Mouse (Mus musculus) retina, postnatal 1 day (tissue): ENCODE measurements around the gene Foxp3.

Experiments
- DNase-seq: peaks from one replicate; pipeline ENCODE4 v3.0.0-alpha.2; 2012

Gene Foxp3

DNA sequence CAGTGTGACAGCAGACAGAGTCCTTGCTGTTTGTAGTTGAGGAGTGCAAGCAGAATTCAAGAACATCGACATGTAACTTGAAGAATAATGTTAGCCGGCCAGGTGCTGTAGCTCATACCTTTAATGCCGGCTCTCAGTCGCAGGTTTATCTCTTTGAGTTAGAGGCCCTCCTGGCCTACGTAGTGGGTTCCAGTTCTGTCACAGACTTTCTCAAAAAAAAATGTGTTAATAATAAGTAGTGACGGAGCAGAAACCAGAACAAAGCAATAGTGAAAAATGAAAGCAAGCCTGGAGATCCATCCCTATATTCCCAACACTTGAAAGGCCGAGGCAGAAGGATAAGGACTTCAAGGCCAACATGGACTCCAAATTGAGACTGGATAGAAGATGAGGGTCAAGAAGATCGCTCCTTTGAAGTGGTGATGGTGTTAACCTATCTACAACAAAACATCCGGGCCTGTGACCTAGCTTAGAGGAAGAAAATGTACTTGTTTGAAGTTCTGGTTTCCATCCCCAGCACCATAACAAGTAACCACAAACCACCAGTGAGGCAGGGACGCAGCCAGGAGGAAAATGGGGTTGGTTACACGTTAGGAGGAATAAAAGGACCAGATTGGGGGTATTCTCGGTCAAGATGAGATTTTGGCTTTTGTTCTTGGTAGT is 44.6 kb downstream of the Foxp3 start:
- DNase-seq, result no peak

DNA sequence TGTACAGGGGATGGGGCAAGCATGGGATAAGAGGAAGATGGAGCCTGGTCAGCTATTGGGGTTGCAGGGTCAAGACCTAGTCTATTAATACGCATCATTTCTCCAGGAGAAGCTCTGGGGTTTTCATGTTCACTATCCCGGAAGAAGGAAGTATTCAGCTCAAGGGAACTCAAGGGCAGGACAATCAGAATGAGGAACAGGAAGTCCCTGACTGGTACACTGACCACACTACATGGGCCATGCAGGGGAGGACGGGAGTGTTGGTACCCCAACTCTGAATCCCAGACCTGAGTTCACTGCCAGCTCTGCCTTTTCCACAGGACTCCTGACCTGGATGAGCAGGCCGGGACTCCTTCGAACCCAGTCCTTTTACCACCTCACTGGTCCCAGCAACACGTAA is 59.1 kb downstream of the Foxp3 start:
- DNase-seq, result no peak

DNA sequence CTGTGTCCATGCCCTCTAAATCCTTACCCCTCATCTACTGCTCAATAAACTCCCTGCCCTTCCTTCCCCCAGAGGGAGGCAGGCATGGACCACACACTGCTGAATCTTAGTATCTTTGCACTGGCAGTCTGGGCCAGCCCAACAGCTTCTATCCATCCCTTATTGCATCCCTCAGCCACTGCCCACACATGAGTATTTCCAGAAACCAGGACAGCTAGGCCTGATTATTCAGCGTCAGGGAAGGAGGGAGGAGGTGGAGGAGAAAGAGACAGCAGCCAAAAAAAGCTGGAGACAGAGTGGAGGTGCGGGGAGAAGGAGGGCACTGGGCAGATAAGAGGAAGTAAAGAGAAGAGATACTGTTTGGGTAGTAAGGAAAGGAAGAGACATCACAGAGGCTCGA is 61.7 kb downstream of the Foxp3 start:
- no peak for DNase-seq

DNA sequence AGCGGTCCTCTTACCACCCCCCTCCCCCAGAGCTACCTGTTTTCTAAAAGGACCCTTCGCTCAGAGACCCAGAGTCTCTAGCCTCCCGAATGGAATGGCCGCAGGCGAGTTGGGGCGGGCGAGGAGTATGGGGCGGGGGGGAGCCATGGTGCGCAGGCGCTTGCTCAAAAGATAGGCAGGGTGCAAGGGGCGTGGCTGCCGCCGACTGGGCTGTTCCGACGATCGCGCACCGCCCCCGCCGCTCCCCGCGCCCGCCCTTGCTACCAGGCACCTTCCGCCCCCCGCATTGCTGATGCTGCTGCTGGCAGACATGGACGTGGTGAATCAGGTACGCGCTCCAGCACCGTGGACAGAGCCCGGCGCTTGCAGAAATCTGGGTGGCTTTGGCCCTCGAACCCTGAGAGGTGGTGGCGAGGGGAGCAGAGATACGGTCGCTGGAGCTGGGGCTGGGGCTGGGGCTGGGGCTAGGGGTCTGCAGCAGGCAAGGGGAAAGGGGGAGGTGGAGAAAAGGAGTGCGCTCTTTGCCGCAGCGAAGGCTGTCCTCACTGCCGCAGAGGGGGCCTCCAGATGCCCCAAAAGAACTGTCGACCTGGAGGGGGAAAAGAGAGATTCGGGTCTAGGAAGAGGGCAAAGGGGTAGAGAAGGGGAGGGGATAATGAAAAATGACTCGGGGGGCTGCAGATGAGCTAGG is 65.1 kb downstream of the Foxp3 start, which contains the start of gene Syp:
TSS of gene Syp (plus strand) at position 71 of the 691 bp plus-strand sequence.
- peak; percentile 87 for DNase-seq

DNA sequence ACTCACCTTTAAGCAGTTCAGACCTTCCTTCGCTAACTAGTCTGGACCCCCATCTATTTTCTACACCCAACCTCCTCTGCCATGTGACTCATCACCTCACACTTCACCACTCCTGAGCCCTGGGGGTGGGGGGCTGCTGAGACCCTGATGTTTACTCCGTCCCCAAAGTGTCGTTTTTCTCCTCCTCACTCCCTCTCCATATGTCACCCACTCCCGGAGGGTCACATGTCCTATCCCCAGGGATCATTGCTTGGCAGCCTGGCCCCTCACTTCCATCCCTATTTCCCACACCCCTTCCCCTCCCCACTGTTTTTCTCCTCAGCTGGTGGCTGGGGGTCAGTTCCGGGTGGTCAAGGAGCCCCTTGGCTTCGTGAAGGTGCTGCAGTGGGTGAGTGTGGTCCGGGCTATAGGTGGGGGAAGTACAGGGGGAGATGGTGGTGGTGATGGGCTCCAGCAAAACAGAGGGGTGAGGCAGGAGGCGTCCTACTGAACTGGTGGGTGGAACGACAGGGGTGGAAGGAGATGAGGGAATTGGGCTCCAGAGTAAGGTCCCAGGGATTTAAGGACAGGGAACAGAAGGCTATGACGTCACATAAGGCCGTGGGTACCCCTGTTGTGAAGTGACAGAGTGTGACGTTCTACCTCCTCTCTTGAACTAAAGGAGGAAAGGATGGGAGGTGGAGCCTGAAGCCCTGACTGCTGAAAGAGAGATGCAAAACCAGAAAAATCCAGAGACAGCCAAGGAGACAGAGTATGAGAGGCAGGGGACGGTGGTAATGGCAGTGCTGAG is 66.3 kb downstream of the Foxp3 start:
- peak; percentile 25 for DNase-seq

DNA sequence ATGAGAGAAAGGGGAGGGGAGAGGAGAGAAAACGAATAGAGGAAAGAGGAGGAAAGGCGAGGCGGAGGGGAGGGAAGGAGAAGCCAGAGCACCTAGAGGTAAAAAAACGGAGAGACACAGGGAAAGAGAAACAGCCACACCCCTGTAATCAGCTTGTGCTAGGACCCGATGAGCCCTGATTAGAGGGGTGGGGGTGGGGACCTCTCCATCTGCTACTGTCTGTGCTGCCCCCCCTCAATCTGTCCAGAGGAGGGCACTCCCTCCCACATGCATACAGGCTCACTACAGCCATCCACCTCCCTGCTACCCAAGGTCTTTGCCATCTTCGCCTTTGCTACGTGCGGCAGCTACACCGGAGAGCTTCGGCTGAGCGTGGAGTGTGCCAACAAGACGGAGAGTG is 67.3 kb downstream of the Foxp3 start:
- peak; percentile 75 for DNase-seq
